Mouse (Mus musculus): ENCODE results near the gene Myh14.
"Not testable (repeated sequence)": the region's sequence is repeated elsewhere in the genome, so short reads cannot be mapped to it uniquely, and the experiment has no call there.

GRCm38 (mm10) chr7:44708093-44708492 is 37.5 kb upstream of the Myh14 start:
- not testable (repeated sequence) for TF ChIP-seq GATA1 (IDR thresholded peaks at IDR 0.05; ENCODE audit: borderline replicate concordance, low read length); FLI1 (IDR thresholded peaks at IDR 0.05; ENCODE audit: low read length)

Data from megakaryocyte, embryonic 14.5 days (primary cell).